Mouse (Mus musculus) gastrocnemius, postnatal 36 days (tissue): Measurements from ENCODE around the gene Zfp280d. TPM values are rescaled to one million over a fixed set of nuclear protein-coding genes. Genes with fewer than 3 reads are reported as not detected.

Experiments
- DNase-seq, 2 experiments: peaks; one replicate each; pipeline ENCODE4 v3.0.0; 2022
- intact Hi-C: fragments of 180-260 bp; cut with DNase I; formaldehyde crosslinking; loops from one replicate; pipeline ENCODE4 v1.15.1; 2025
- total RNA-seq, 2 experiments: library from RNA; stranded (reverse); gene quantifications; 2 replicates each; pipeline ENCODE4 v1.2.3; 2021

The Zfp280d gene
- total RNA-seq, 2 experiments from 2014 or later, result 12.2 to 16.0 TPM

DNA sequence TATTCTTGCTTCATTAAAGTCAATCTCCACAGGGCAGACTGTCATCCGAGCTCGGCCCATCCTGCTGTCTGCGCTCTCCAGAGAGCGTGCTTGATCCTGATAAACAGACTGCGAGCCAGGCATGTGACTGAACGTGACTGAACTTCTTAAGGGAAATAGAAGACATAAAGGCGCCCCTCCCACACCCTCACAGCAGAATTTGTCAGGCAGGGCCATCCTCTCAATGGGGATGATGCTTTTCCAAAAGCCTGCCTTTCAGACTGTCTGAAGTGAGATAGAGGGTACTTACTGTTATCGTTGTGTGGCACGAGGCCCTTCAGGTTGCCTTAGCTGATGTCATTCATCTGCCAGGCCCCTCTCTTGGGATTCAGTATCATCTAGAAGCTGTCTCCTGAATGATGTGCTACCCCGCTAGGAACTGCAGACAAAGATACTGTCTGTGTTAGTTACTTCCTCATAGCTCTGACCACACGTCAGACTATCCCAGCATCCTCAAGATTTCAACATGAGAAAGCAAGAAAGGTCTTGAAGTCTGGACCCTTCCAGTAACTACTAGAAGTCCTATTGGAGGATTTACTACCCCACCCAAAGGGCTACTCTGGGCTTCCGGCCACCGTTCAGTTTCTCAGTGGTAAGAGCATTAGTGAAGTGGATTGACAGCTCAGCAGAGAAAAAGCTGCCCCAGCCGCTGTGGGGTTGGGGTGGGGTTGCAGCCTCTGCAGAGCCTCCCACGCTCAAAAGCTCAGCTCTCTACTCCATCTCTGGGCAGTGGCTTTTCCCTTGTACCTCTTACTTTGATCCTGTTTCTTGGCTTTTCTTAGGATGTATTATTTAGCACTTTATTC is 134.9 kb downstream of the Zfp280d start:
- no peak for DNase-seq
- intact Hi-C loops, result loop anchor here (5.0 kb wide), 3 partner anchors 147 to 762 kb away; no protein-coding TSS in a partner anchor

DNA sequence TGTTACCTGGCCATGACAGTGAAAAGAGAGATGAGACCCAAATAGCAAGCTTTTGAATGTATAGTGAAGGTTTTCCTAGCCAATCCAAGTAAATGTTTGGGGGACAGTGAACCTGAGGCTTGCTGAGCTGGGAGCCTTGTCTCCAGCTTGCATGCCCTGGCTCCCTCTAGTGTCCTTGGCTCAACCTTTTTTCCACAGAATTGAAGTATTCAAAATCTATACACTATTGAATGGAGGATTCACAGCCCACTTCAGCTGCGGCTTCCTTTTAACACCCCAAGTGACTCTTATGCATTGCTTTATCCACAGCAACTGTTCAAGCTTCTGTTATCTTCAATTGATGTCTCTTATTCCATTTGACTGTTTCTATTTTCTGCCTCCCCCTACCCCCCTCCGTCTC is 137.1 kb downstream of the Zfp280d start:
- intact Hi-C loops, result no loop called here
- no peak for DNase-seq

Other genes with a start within 250 kb of the Zfp280d start
- gene Tcf12, start 163.0 kb upstream of the Zfp280d start, total RNA-seq, result 10 to 100 TPM; 25.8 to 27.6 TPM
- gene Mns1, start 163.2 kb downstream of the Zfp280d start, total RNA-seq, result under 1 TPM; 0.10 to 0.31 TPM
- 1 to 10 TPM; 1.1 to 1.9 TPM for gene Tex9, start 217.4 kb downstream of the Zfp280d start, total RNA-seq